Mouse (Mus musculus): ENCODE measurements at regions not wholly inside any gene's neighbourhood (a gene's known extent, or its start where the extent isn't known, plus 50 kb on each side); places are given as distances from the start of the nearest gene placed in this dataset.
"Not testable (repeated sequence)": the region's sequence is repeated elsewhere in the genome, so short reads cannot be mapped to it uniquely, and the experiment has no call there.

- DNase-seq = peak; percentile 52
Observed at GRCm38 (mm10) chr1:51596935-51597820, 119.0 kb upstream of the Nabp1 start.

DNA sequence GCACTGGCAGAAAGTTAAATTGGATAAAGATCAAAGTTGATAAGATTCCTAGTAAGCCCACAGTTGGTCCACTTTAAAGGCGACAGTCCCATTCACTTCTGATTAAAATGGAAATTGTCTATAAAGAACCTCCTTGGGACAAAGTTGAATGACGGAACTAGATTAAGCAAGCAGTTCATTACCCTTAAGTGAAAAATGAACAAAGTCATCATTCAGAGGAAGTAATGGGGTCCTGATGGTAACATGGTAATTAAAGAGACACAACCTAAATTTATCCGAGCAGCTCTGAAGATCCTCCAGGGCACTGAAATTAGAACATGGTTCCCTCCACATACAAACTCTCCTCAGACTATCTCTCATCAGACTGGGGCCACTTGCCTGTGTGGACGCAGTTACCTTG is 116.4 kb upstream of the Nabp1 start:
- no peak for DNase-seq

- no peak for DNase-seq
Observed at GRCm38 (mm10) chr1:51593621-51594441, 115.6 kb upstream of the Nabp1 start.

GRCm38 (mm10) chr1:51591886-51592285 is 113.7 kb upstream of the Nabp1 start:
- no peak for DNase-seq

DNA sequence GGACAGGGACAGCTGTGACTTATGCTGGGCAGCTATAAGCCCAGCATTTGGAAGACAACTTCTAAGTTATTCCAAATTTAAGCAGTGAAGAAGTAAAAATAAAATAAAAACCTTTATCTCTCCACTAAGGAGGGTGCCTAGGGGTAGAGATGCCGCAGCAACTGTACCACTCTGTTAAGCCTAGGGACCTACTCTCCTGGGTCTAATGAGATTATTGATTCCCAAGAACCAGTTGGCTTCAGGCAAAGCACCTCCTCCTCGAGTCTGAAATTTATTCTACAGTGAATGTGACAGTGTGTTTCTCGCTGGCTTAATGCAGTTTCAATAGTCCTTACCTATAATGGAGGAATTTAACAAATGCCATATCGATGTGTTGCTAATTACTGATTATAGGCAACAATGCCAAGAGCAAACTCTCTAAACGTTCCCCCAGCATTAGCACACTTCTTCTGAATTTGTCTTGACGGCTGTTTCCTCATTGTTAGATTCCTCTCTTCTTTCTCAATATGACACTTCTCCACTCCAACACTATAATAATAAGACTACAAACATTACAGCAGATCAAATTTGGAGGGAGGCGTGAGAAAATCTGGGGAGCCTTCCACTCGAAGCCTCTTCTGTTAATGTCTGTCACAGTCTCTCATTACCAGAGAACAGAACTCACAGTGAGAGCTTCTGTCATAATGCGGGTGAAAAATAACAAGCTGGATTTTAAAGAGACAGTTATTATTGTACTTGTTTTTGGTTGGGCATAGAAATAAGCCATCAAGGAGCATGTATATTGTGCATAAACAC is 112.6 kb upstream of the Nabp1 start:
- no peak for DNase-seq

DNA sequence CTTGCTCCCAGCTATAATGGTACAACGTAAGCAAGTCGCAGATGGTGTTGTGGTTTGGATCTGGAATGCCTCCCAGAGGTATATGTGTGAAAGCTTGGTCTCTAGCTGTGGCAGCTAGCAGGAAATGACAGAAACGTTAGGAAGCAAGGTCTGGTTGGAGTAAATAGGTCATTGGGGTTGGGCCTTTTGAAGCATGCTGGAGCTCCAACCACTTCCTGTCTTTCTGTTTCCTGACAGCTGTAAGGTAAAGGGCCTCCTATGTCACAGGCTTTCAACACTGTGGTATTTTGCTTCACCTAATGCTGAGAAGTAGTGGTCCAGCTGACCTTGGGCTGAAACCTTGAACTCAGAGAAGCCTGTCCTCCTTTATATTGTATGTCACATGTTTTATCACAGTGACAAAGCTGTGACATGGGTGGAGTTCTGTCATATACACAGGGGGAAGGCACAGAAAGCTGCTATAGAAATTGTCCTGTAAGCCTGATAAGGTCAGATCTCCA is 106.8 kb upstream of the Nabp1 start:
- no peak for DNase-seq

- no peak for DNase-seq
Observed at GRCm38 (mm10) chr1:51583871-51584270, 105.6 kb upstream of the Nabp1 start.

GRCm38 (mm10) chr1:51580074-51580473 is 101.8 kb upstream of the Nabp1 start:
- no peak for DNase-seq

GRCm38 (mm10) chr1:51577701-51578100 is 99.5 kb upstream of the Nabp1 start:
- no peak for DNase-seq

DNA sequence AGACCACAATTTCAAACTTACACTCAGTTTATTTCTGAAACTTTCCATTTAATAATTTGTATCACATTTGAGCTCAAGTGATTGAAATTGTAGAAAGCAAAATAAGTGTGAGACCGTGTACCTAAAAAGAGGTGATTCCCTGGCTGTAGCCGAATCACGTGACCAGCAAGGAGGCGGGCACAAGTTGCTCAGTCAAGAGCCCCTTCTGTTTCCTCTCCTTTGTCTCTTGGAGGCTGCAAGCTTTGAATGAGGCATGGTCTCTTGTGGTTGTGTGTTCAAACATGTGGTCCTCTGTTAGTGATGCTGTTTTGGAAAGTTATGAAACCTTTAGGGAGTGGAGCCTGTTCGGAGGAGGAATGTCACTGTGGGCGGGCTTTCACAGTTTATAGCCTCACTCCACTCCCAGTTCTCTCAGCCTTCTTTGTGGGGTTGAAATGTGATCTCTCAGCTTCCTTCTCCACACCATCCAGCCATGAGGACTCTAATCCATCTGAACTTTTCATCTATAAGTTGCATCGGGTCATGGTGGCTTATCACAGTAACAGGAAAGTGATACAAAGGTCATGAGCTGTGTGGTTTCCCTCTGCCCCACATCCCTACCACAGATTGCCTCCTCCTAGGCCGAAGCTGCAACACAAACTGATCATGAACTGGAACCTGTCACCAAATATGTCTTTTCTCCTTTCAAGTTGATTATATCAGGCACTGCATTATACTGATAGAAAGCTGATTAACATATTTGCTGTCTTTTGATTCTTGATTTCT is 94.3 kb upstream of the Nabp1 start:
- no peak for DNase-seq

DNA sequence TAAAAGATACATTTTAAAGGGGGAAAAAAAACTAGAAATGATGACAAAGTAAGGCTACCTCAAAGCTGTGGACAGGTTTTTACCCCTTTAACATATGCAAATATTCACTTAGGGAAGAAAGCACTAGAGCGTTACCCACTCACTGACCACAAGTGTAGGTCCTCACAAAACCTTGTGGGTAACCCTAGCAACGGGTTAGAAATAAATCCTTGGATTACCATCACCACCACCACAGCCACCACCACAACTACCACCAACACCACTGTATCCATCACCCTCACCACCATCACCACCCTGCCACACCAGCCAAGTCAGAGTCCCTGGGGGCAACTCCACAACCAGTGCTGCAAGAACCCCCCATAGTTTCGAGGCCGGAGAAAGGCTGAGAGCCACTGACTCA is 91.4 kb upstream of the Nabp1 start:
- no peak for DNase-seq

GRCm38 (mm10) chr1:51566170-51566649 is 88.0 kb upstream of the Nabp1 start:
- DNase-seq = no peak

DNA sequence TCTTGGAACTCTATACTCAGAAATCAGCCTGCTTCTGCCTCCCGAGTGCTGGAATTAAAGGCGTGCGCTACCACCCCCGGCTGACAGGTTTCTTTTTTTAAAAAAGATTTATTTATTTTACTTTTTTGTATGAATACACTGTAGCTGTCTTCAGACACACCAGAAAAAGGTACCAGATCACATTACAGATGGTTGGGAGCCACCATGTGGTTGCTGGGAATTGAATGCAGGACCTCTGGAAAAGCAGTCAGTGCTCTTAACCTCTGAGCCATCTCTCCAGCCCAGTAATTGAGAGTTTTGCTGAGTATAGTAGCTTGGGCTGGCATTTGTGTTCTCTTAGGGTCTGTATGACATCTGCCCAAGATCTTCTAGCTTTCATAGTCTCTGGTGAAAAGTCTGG is 78.4 kb upstream of the Nabp1 start:
- not testable (repeated sequence) for DNase-seq

DNA sequence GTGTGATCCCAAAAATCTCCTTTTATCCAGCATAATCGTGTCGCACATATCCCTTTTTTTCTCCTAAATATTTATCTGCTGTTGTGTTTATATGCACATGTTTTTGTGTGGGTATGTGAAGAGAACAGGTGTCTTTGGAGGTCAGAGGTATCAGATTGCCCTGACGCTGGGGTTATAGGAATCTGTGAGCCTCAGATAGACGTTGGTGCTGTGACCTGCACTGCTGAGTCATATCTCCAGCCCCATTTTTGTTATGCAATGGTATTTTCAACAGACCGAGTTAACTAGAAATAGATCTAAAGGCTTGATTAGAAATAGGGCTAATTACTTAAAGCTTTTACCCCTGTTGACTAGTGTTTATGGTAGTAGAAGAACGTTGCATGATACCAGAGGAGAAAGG is 75.5 kb upstream of the Nabp1 start:
- DNase-seq = no peak

DNA sequence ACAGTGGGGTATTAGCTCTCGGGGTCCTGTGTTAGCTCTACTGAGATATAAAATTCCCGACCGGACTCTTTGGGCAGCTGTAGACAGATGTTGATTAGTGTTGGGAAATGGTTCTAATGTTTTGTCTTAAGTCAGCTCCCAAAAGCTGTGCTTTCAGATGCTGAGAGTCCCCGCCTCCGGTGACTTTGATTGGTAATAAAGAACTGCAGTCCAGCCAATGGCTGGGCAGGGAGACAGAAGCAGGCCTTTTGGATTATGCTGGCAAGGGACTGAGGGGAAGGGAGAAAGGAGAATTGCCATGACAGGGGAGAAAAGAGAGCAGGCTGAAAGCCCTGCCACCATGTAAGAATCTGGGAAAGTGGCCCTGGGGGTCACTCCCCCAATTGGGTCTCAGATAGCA is 73.4 kb upstream of the Nabp1 start:
- DNase-seq = no peak

GRCm38 (mm10) chr1:51542801-51543200 is 64.6 kb upstream of the Nabp1 start:
- no peak for DNase-seq

GRCm38 (mm10) chr1:51539634-51540033 is 61.4 kb upstream of the Nabp1 start:
- DNase-seq = no peak

GRCm38 (mm10) chr1:51538836-51539235 is 60.6 kb upstream of the Nabp1 start:
- DNase-seq = no peak

GRCm38 (mm10) chr1:51537765-51538360 is 59.6 kb upstream of the Nabp1 start:
- no peak for DNase-seq

- no peak for DNase-seq
Observed at GRCm38 (mm10) chr1:51536076-51536475, 57.9 kb upstream of the Nabp1 start.

- DNase-seq = no peak
Observed at GRCm38 (mm10) chr1:51535414-51535813, 57.2 kb upstream of the Nabp1 start.

Data from gastrocnemius, postnatal 25 days (tissue).